Mouse (Mus musculus): ENCODE results near the gene Ppib. TPM values are rescaled to one million over a fixed set of nuclear protein-coding genes. Genes with fewer than 3 reads are reported as not detected.
A peak's percentile ranks its signal among the peaks of the same experiment; 100 is the strongest.

Ppib gene
- polyA plus RNA-seq, 1 experiment from 2014 or later: 843 TPM

- no peak overlapping the region for H3K4me3 ChIP-seq (ENCODE audit: low read depth, low read length)
- H3K4me2 ChIP-seq (replicated peaks; ENCODE audit: low read depth): no peak overlapping the region
- no peak overlapping the region for H3K27ac ChIP-seq (replicated peaks)
- H3K4me1 ChIP-seq (replicated peaks; ENCODE audit: control insufficient read depth, insufficient read depth): no peaks in the 10 kb centered on the region; the same call in 1 of the 2 replicates
- no peaks in the 10 kb centered on the region for H3K9me3 ChIP-seq (ENCODE audit: control insufficient read depth, low read length)
- DNase-seq (ENCODE audit: low spot score): no peak
- H3K36me3 ChIP-seq (ENCODE audit: control insufficient read depth, insufficient read depth, low read length): no peaks in the 10 kb centered on the region
- ATAC-seq (ENCODE audit: low FRiP score, low TSS enrichment): no peak
- no peak overlapping the region for H3K9ac ChIP-seq (ENCODE audit: low read length)
- no peak for TF ChIP-seq CTCF (IDR thresholded peaks at IDR 0.05; ENCODE audit: low read depth)
- no peaks in the 10 kb centered on the region for H3K27me3 ChIP-seq (ENCODE audit: control insufficient read depth, insufficient read depth, low read length)
- WGBS: 65% methylated on average over 3 of the region's 3 CpGs
These were observed 18.1 kb downstream of the Ppib start for GRCm38 (mm10) chr9:66078072-66078471.

- Histone ChIP-seq H3K27ac (replicated peaks) (no peak overlapping the region), H3K4me1 (replicated peaks; ENCODE audit: control insufficient read depth, insufficient read depth) (no peaks in the 10 kb centered on the region; the same call in 1 of the 2 replicates), H3K9ac (ENCODE audit: low read length) (no peak overlapping the region), H3K4me2 (replicated peaks; ENCODE audit: low read depth) (0 out of 2 replicates have a peak overlapping the region, but pooled peaks have one; percentile 8), H3K9me3 (ENCODE audit: control insufficient read depth, low read length) (no peaks in the 10 kb centered on the region), H3K4me3 (ENCODE audit: low read depth, low read length) (no peak overlapping the region), H3K36me3 (ENCODE audit: control insufficient read depth, insufficient read depth, low read length) (no peaks in the 10 kb centered on the region), H3K27me3 (ENCODE audit: control insufficient read depth, insufficient read depth, low read length) (no peaks in the 10 kb centered on the region)
- 6% methylated on average over 14 of the region's 14 CpGs for WGBS
- DNase-seq (ENCODE audit: low spot score) (peak; percentile 47), ATAC-seq (ENCODE audit: low FRiP score, low TSS enrichment) (no peak)
- no peak for TF ChIP-seq CTCF (IDR thresholded peaks at IDR 0.05; ENCODE audit: low read depth)
These were observed 18.5 kb downstream of the Ppib start for GRCm38 (mm10) chr9:66078493-66078892.

- Histone ChIP-seq H3K9me3 (ENCODE audit: control insufficient read depth, low read length) (no peaks in the 10 kb centered on the region), H3K4me1 (replicated peaks; ENCODE audit: control insufficient read depth, insufficient read depth) (no peaks in the 10 kb centered on the region; the same call in 1 of the 2 replicates), H3K9ac (ENCODE audit: low read length) (no peak overlapping the region), H3K27me3 (ENCODE audit: control insufficient read depth, insufficient read depth, low read length) (no peaks in the 10 kb centered on the region), H3K4me2 (replicated peaks; ENCODE audit: low read depth) (no peak overlapping the region), H3K36me3 (ENCODE audit: control insufficient read depth, insufficient read depth, low read length) (no peaks in the 10 kb centered on the region), H3K4me3 (ENCODE audit: low read depth, low read length) (no peak overlapping the region), H3K27ac (replicated peaks) (no peak overlapping the region)
- no peak for ATAC-seq (ENCODE audit: low FRiP score, low TSS enrichment)
- TF ChIP-seq EP300 (optimal IDR thresholded peaks at IDR 0.05) (no peak), CTCF (IDR thresholded peaks at IDR 0.05; ENCODE audit: low read depth) (no peak)
- DNase-seq (ENCODE audit: low spot score): no peak
- WGBS: 64% methylated on average over 3 of the region's 3 CpGs
These were observed 20.9 kb downstream of the Ppib start for GRCm38 (mm10) chr9:66080804-66081459.

GRCm38 (mm10) chr9:66081999-66082398, 22.0 kb downstream of the Ppib start:
- Histone ChIP-seq H3K4me3 (ENCODE audit: low read depth, low read length) (no peak overlapping the region), H3K27ac (replicated peaks) (no peak overlapping the region), H3K36me3 (ENCODE audit: control insufficient read depth, insufficient read depth, low read length) (peaks cover 2% of the 10 kb centered on the region; the same call in 1 of the 2 replicates), H3K4me2 (replicated peaks; ENCODE audit: low read depth) (no peak overlapping the region), H3K9me3 (ENCODE audit: control insufficient read depth, low read length) (no peaks in the 10 kb centered on the region), H3K27me3 (ENCODE audit: control insufficient read depth, insufficient read depth, low read length) (no peaks in the 10 kb centered on the region), H3K9ac (ENCODE audit: low read length) (no peak overlapping the region), H3K4me1 (replicated peaks; ENCODE audit: control insufficient read depth, insufficient read depth) (no peaks in the 10 kb centered on the region; the same call in 1 of the 2 replicates)
- 73% methylated on average over 4 of the region's 4 CpGs for WGBS
- ATAC-seq (ENCODE audit: low FRiP score, low TSS enrichment) (no peak), DNase-seq (ENCODE audit: low spot score) (no peak)
- no peak for TF ChIP-seq CTCF (IDR thresholded peaks at IDR 0.05; ENCODE audit: low read depth)
- TF ChIP-seq EP300 (optimal IDR thresholded peaks at IDR 0.05): no peak

- H3K9me3 ChIP-seq (ENCODE audit: control insufficient read depth, low read length): no peaks in the 10 kb centered on the region
- H3K27ac ChIP-seq (replicated peaks): no peak overlapping the region
- H3K4me3 ChIP-seq (ENCODE audit: low read depth, low read length): no peak overlapping the region
- H3K27me3 ChIP-seq (ENCODE audit: control insufficient read depth, insufficient read depth, low read length): no peaks in the 10 kb centered on the region
- peaks cover 6% of the 10 kb centered on the region for H3K36me3 ChIP-seq (ENCODE audit: control insufficient read depth, insufficient read depth, low read length)
- TF ChIP-seq EP300 (optimal IDR thresholded peaks at IDR 0.05) (no peak), CTCF (IDR thresholded peaks at IDR 0.05; ENCODE audit: low read depth) (no peak)
- WGBS: 79% methylated on average over 3 of the region's 3 CpGs
- DNase-seq (ENCODE audit: low spot score) (no peak), ATAC-seq (ENCODE audit: low FRiP score, low TSS enrichment) (no peak)
- no peaks in the 10 kb centered on the region for H3K4me1 ChIP-seq (replicated peaks; ENCODE audit: control insufficient read depth, insufficient read depth)
- H3K9ac ChIP-seq (ENCODE audit: low read length): no peak overlapping the region
- H3K4me2 ChIP-seq (replicated peaks; ENCODE audit: low read depth): no peak overlapping the region
These were observed 24.1 kb downstream of the Ppib start for GRCm38 (mm10) chr9:66084171-66084570.

- Histone ChIP-seq H3K9me3 (ENCODE audit: control insufficient read depth, low read length) (no peaks in the 10 kb centered on the region), H3K4me3 (ENCODE audit: low read depth, low read length) (no peak overlapping the region), H3K4me2 (replicated peaks; ENCODE audit: low read depth) (no peak overlapping the region), H3K9ac (ENCODE audit: low read length) (no peak overlapping the region), H3K4me1 (replicated peaks; ENCODE audit: control insufficient read depth, insufficient read depth) (no peaks in the 10 kb centered on the region), H3K27ac (replicated peaks) (no peak overlapping the region), H3K27me3 (ENCODE audit: control insufficient read depth, insufficient read depth, low read length) (no peaks in the 10 kb centered on the region), H3K36me3 (ENCODE audit: control insufficient read depth, insufficient read depth, low read length) (peaks cover 14% of the 10 kb centered on the region)
- TF ChIP-seq CTCF (IDR thresholded peaks at IDR 0.05; ENCODE audit: low read depth): no peak
- TF ChIP-seq EP300 (optimal IDR thresholded peaks at IDR 0.05): no peak
- no peak for DNase-seq (ENCODE audit: low spot score)
- WGBS: 93% methylated on average over 7 of the region's 7 CpGs
- no peak for ATAC-seq (ENCODE audit: low FRiP score, low TSS enrichment)
These were observed 27.0 kb downstream of the Ppib start for GRCm38 (mm10) chr9:66087062-66087461.

All from stomach, postnatal 0 days (tissue).